Mouse (Mus musculus) heart, embryonic 13.5 days (tissue): ENCODE data around the gene Gpr107. TPM values are rescaled to one million over a fixed set of nuclear protein-coding genes. Genes with fewer than 3 reads are reported as not detected.

Experiments used
- ATAC-seq: fragments of 200-750 bp; cut with Nextera tagmentation; 2 replicates; pipeline ENCODE4 v1.8.0; 2017; ENCODE audit warnings: moderate TSS enrichment; ENCODE audit not compliant: insufficient number of reproducible peaks, low FRiP score, low TSS enrichment; ENCODE audit errors: extremely low read depth
- H3K27ac ChIP-seq: fragments of 300-500 bp; sonication (generic); replicated peaks from 2 replicates; pipeline ENCODE4 v1.5.1; 2015; ENCODE audit warnings: moderate library complexity, mild to moderate bottlenecking, inconsistent platforms
- H3K27me3 ChIP-seq: fragments of 300-500 bp; sonication (generic); replicated peaks from 2 replicates; pipeline ENCODE4 v1.6.1; 2015; ENCODE audit warnings: mild to moderate bottlenecking, inconsistent platforms
- H3K36me3 ChIP-seq: fragments of 300-500 bp; sonication (generic); 2 replicates; pipeline ENCODE4 v1.6.1; 2015; ENCODE audit warnings: mild to moderate bottlenecking, inconsistent platforms
- H3K4me1 ChIP-seq: fragments of 300-500 bp; sonication (generic); 2 replicates; pipeline ENCODE4 v1.6.1; 2015; ENCODE audit warnings: inconsistent platforms
- H3K4me2 ChIP-seq: fragments of 300-500 bp; sonication (generic); 2 replicates; pipeline ENCODE4 v1.6.1; 2015; ENCODE audit warnings: inconsistent platforms, mild to moderate bottlenecking, moderate library complexity
- H3K4me3 ChIP-seq: fragments of 300-500 bp; sonication (generic); 2 replicates; pipeline ENCODE4 v1.5.1; 2015; ENCODE audit warnings: moderate library complexity, mild to moderate bottlenecking, inconsistent platforms
- H3K9ac ChIP-seq: fragments of 300-500 bp; sonication (generic); 2 replicates; pipeline ENCODE4 v1.6.1; 2015; ENCODE audit warnings: inconsistent platforms, mild to moderate bottlenecking, moderate library complexity
- H3K9me3 ChIP-seq: fragments of 300-500 bp; sonication (generic); 2 replicates; pipeline ENCODE4 v1.6.1; 2016; ENCODE audit warnings: inconsistent platforms
- WGBS: fragments of 180-500 bp; shearing (Covaris S2); methylation state at CpG from one replicate; pipeline ENCODE4 v1.1.7; 2015; ENCODE audit warnings: mixed read lengths; 5-methylcytosine and 5-hydroxymethylcytosine counted together
- polyA plus RNA-seq: library from polyadenylated mRNA; unstranded; fragments of >200 nt; fragmentation: Nextera tagmentation; extraction: Ambion mirVana; gene quantifications from 2 replicates; pipeline ENCODE4 v1.2.1, GENCODE M21; 2015

Gpr107 gene
- polyA plus RNA-seq, 1 experiment from 2014 or later: 34.8 TPM

DNA sequence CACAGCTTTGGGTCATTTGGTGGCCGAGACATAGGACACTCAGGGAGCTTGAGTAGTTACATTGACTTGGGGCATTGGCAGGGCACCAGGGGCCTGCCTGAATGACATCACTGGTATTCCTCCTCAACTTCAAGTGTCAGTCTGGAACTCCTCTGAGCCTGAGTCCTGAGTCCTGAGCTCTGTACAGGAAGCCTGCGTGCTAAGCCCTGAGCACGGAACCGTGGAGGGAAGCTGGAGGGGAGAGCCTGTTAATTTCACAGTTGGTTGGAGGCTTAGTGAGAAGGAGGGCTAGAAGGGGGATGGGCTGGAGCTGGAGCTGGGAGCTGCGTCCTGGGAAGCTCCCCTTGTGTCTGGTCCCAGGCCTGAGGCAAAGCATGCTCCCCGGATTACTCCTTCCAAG, 115.3 kb downstream of the Gpr107 start:
- ATAC-seq: no peak
- H3K4me2 ChIP-seq: no peak overlapping the region
- H3K9ac ChIP-seq: no peak overlapping the region
- no peaks in the 10 kb centered on the region for H3K9me3 ChIP-seq
- H3K27me3 ChIP-seq: no peaks in the 10 kb centered on the region
- H3K4me3 ChIP-seq: no peak overlapping the region
- WGBS: 47% methylated on average over 6 of the region's 6 CpGs
- H3K36me3 ChIP-seq: peaks cover 26% of the 10 kb centered on the region
- H3K4me1 ChIP-seq: peaks cover 63% of the 10 kb centered on the region
- no peak overlapping the region for H3K27ac ChIP-seq

Other genes with a start within 250 kb of the Gpr107 start
- 2.3 and 5.0 TPM in 2 replicates for gene Ptges, start 222.5 kb upstream of the Gpr107 start, polyA plus RNA-seq
- gene Tor1b, start 199.4 kb upstream of the Gpr107 start, polyA plus RNA-seq: 23.3 and 24.3 TPM in 2 replicates
- 54.9 and 55.1 TPM in 2 replicates for gene Tor1a, start 184.4 kb upstream of the Gpr107 start, polyA plus RNA-seq
- 32.8 and 36.9 TPM in 2 replicates for gene BC005624, start 170.1 kb upstream of the Gpr107 start, polyA plus RNA-seq
- gene Usp20, start 170.0 kb upstream of the Gpr107 start, polyA plus RNA-seq: 33.0 and 39.3 TPM in 2 replicates
- 17.6 and 18.7 TPM in 2 replicates for gene Fnbp1, start 10.3 kb upstream of the Gpr107 start, polyA plus RNA-seq
- gene Ncs1, start 93.5 kb downstream of the Gpr107 start, polyA plus RNA-seq: 36.3 and 39.4 TPM in 2 replicates
- gene Hmcn2, start 162.1 kb downstream of the Gpr107 start, polyA plus RNA-seq: 1.1 and 1.2 TPM in 2 replicates